Mouse (Mus musculus): Measurements from ENCODE around the gene Pak7. TPM values are rescaled to one million over a fixed set of nuclear protein-coding genes. Genes with fewer than 3 reads are reported as not detected.
"Not testable (repeated sequence)": the region's sequence is repeated elsewhere in the genome, so short reads cannot be mapped to it uniquely, and the experiment has no call there.

The Pak7 gene
- polyA plus RNA-seq, 1 experiment, result 14.6 TPM

DNA sequence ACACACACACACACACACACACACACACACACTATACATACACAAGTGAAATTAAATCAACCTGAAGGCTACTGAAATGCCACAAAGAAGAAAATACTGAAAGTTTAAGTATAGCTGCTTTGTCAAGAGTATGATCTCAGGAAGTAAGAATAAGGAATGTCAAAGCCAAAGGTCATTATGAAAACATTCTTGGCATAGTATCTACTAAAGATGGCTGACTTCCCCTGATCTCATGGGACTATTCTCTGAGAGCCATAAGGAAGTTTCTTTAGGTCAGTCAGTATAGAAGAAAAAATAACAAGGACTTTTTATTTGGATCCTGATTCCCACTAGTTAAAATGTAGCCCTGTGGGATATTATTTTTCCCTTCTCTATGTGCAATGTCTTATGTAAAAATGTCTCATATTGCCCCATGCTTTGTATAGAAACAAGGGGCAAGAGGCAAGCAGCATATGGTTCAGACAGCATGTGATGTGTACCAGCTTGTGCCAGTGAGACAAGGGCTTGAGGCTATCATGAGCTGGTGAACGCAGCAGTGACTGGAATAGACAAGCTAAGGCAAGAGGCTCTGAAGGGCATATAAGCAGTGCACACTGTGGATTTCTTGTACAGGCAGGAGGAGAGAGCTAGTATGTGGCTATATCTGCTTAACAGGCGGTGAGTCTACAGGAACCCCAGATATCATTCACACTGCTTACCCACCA lies 36.2 kb downstream of the Pak7 start:
- Histone ChIP-seq H3K27me3 (ENCODE audit: control insufficient read depth, insufficient read depth, low read length) (no peaks in the 10 kb centered on the region), H3K4me1 (ENCODE audit: control insufficient read depth, insufficient read depth, low read length) (peaks cover 3% of the 10 kb centered on the region), H3K27ac (ENCODE audit: insufficient read depth, low read length) (0 out of 2 replicates have a peak overlapping the region, but pooled peaks have one; percentile 13), H3K4me3 (replicated peaks; ENCODE audit: insufficient read depth, low read depth, low read length) (no peak overlapping the region)
- 44% methylated on average over 2 of the region's 2 CpGs for WGBS
- DNase-seq, result peak; percentile 22 to 50
- TF ChIP-seq CTCF (IDR thresholded peaks at IDR 0.05; ENCODE audit: borderline replicate concordance, insufficient read depth, low read depth, low read length), result no peak
- TF ChIP-seq POLR2A (IDR thresholded peaks at IDR 0.05; ENCODE audit: borderline replicate concordance, insufficient read depth, low read length), result no peak

DNA sequence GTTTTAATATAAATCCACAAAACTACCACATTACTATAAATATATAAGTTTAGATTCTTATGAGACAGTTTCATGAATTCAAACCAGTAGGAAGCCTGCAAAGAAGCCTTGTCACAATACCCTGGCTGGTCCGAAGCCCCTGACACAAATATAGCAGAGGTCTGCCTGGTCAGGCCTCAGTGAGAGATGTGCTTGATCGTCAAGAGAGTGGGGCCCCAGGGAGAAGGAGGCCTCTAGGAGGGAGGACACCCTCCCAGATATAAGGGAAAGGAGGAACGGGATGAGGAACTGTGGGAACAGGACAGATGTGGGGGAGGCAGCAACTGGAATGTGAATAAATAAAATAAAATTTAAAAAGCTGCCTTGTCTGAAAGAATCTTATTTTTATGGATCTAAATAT lies 37.3 kb downstream of the Pak7 start:
- H3K27me3 ChIP-seq (ENCODE audit: control insufficient read depth, insufficient read depth, low read length), result no peaks in the 10 kb centered on the region
- WGBS, result 78% methylated on average over 3 of the region's 3 CpGs
- no peak overlapping the region for H3K4me3 ChIP-seq (replicated peaks; ENCODE audit: insufficient read depth, low read depth, low read length)
- H3K4me1 ChIP-seq (ENCODE audit: control insufficient read depth, insufficient read depth, low read length), result peaks cover 3% of the 10 kb centered on the region
- no peak overlapping the region for H3K27ac ChIP-seq (ENCODE audit: insufficient read depth, low read length)
- TF ChIP-seq POLR2A (IDR thresholded peaks at IDR 0.05; ENCODE audit: borderline replicate concordance, insufficient read depth, low read length) (no peak), CTCF (IDR thresholded peaks at IDR 0.05; ENCODE audit: borderline replicate concordance, insufficient read depth, low read depth, low read length) (no peak)
- DNase-seq, result no peak

DNA sequence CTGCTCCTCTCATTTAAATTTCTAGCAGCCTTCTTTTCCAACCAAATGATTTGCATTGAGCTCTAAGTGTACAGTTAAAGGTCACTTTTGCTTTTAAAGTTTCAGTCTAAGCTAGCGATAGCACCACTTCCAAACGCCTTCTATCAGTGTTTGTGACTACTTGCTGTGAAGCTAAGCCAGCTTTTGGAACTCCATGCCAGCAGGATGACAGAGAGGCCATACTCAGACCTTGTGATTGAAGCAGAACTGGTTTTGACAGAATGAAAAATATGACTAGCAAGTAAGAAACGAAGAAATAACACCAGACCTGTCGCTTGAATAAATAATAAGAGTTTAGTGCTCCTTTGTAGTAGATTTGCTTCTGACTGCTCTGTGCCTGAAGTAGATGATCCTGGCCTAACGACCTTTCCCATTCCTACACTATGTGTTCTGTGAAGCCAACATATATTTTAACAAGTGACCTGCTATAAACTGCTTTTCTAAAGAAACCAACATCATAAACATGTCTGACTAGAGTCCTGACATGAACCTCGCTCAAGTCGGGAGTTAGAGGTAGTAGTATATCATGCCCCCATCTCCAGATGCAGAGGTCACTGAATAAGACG lies 38.0 kb downstream of the Pak7 start:
- TF ChIP-seq POLR2A (IDR thresholded peaks at IDR 0.05; ENCODE audit: borderline replicate concordance, insufficient read depth, low read length), result no peak
- TF ChIP-seq CTCF (IDR thresholded peaks at IDR 0.05; ENCODE audit: borderline replicate concordance, insufficient read depth, low read depth, low read length), result no peak
- WGBS, result 67% methylated on average over 8 of the region's 8 CpGs
- DNase-seq, result no peak
- no peaks in the 10 kb centered on the region for H3K27me3 ChIP-seq (ENCODE audit: control insufficient read depth, insufficient read depth, low read length)
- H3K27ac ChIP-seq (ENCODE audit: insufficient read depth, low read length), result no peak overlapping the region
- no peak overlapping the region for H3K4me3 ChIP-seq (replicated peaks; ENCODE audit: insufficient read depth, low read depth, low read length)
- H3K4me1 ChIP-seq (ENCODE audit: control insufficient read depth, insufficient read depth, low read length), result peaks cover 3% of the 10 kb centered on the region

DNA sequence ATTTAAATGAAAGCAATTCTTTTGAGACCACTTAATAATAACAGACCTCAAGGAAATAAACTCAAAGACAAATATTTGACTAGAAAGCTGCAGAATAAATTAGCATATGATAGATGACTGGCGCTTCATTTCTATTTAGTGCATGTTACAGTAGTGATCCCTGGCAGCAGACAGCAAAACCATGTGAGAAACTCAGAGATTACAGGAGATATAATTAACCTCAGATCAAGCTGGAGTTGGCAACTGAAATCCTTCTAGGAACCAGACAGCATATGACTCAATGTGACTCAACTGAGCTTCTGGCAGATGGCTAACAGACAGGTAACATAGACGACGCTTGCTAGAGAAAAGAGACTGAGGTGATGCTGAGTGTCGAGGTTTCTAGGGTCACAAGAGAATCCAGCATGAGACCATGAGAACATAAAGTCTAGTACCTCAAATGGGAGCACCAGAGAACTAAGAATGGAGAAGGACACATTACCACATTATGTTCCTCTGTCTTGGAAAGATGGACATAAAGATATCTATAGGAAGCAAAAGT lies 43.5 kb downstream of the Pak7 start:
- H3K4me1 ChIP-seq (ENCODE audit: control insufficient read depth, insufficient read depth, low read length); H3K4me3 ChIP-seq (replicated peaks; ENCODE audit: insufficient read depth, low read depth, low read length); H3K27ac ChIP-seq (ENCODE audit: insufficient read depth, low read length); H3K27me3 ChIP-seq (ENCODE audit: control insufficient read depth, insufficient read depth, low read length): not testable (repeated sequence)
- DNase-seq, result peak; percentile 22 to 67
- WGBS, result 13% methylated on average over 4 of the region's 4 CpGs

DNA sequence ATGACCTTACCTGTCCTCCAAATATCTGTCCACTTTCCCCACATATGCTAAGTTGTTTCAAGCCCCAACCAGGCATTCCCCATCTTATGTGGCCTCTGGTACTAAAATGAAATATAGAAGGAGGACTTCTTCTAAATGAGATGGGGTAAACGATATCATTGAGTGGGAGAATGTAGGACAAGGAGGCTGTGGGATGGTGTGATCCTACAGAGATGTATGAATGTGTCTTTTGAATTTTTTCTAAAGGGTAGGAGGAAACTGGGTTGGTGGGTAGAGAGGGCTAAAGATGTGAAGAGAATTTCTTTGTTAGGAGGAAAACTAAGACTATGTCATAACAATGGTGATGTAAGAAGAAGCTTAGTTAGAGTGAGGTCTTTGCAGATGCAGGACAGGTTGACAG lies 57.8 kb downstream of the Pak7 start:
- no peak for DNase-seq
- no peak overlapping the region for H3K27ac ChIP-seq (ENCODE audit: insufficient read depth, low read length)
- WGBS, result 85% methylated on average over 1 of the region's 1 CpGs
- H3K4me1 ChIP-seq (ENCODE audit: control insufficient read depth, insufficient read depth, low read length), result no peaks in the 10 kb centered on the region
- TF ChIP-seq CTCF (IDR thresholded peaks at IDR 0.05; ENCODE audit: borderline replicate concordance, insufficient read depth, low read depth, low read length) (no peak), POLR2A (IDR thresholded peaks at IDR 0.05; ENCODE audit: borderline replicate concordance, insufficient read depth, low read length) (no peak)
- no peak overlapping the region for H3K4me3 ChIP-seq (replicated peaks; ENCODE audit: insufficient read depth, low read depth, low read length)
- H3K27me3 ChIP-seq (ENCODE audit: control insufficient read depth, insufficient read depth, low read length), result no peaks in the 10 kb centered on the region

DNA sequence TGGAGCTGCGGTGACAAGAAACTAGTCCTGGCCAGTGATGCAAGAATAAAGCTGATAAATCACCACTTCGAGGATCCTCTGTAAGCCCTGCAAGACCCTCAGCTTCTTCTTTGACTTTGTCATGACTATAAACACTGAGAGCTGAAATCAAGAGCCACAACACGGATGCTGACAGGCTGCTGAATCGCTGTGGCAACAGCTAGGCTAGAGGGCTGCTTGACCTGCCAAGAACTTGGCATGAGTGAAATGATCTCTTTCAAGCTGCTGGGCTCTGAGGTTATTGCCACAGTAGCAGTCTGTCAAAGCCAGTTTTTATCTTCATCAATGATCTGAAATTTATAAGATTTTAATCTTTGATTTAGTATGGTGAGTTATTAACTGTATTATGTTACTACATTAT lies 62.1 kb downstream of the Pak7 start:
- WGBS, result 16% methylated on average over 4 of the region's 4 CpGs
- Histone ChIP-seq H3K27ac (ENCODE audit: insufficient read depth, low read length) (no peak overlapping the region), H3K27me3 (ENCODE audit: control insufficient read depth, insufficient read depth, low read length) (no peaks in the 10 kb centered on the region), H3K4me3 (replicated peaks; ENCODE audit: insufficient read depth, low read depth, low read length) (no peak overlapping the region), H3K4me1 (ENCODE audit: control insufficient read depth, insufficient read depth, low read length) (no peaks in the 10 kb centered on the region)
- DNase-seq, result peak; percentile 52 to 77
- TF ChIP-seq POLR2A (IDR thresholded peaks at IDR 0.05; ENCODE audit: borderline replicate concordance, insufficient read depth, low read length) (no peak), CTCF (IDR thresholded peaks at IDR 0.05; ENCODE audit: borderline replicate concordance, insufficient read depth, low read depth, low read length) (no peak)

DNA sequence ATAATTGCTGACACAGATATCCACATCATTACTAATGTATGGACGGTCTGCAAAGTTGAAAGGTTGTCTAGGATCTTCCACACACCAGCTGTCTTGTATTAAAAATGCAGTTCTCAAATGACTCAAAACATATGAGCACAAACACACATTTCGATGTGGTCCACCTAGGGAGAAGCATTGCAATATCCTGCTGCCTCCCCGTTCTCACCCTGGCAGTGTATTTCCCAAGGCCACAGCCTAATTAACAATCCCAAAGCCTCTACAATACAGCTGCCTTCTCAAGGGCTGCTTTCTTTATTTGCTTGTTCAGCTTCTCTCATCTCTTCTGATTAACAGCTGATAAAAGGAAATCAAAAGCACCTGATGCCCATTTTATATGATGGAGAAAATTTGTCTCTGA lies 78.5 kb downstream of the Pak7 start:
- no peaks in the 10 kb centered on the region for H3K27me3 ChIP-seq (ENCODE audit: control insufficient read depth, insufficient read depth, low read length)
- TF ChIP-seq CTCF (IDR thresholded peaks at IDR 0.05; ENCODE audit: borderline replicate concordance, insufficient read depth, low read depth, low read length) (no peak), POLR2A (IDR thresholded peaks at IDR 0.05; ENCODE audit: borderline replicate concordance, insufficient read depth, low read length) (no peak)
- 47% methylated on average over 3 of the region's 3 CpGs for WGBS
- H3K4me1 ChIP-seq (ENCODE audit: control insufficient read depth, insufficient read depth, low read length), result peaks cover 5% of the 10 kb centered on the region; the same call in 1 of the 2 replicates
- no peak for DNase-seq
- H3K27ac ChIP-seq (ENCODE audit: insufficient read depth, low read length), result peak overlapping the region; percentile 84
- no peak overlapping the region for H3K4me3 ChIP-seq (replicated peaks; ENCODE audit: insufficient read depth, low read depth, low read length)

DNA sequence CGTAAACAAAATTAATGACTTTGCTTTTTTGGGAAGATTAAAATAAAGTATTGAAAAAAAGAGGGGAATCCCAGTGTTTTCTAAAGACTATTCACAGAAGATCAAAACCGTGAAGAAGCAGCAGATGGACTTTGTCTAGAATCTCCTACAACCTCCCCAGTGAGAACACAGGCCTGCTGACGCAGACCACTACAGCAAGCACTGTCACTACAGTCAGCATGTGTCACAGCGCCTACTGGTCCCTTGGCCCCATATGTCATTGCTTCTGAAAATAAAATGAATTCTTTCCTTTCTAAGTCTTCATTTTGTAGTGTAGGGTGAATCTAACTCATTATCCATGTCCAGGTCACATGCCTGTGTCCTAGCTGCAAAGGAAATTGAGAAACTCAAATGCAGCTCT lies 79.0 kb downstream of the Pak7 start:
- peaks cover 5% of the 10 kb centered on the region; the same call in 1 of the 2 replicates for H3K4me1 ChIP-seq (ENCODE audit: control insufficient read depth, insufficient read depth, low read length)
- H3K4me3 ChIP-seq (replicated peaks; ENCODE audit: insufficient read depth, low read depth, low read length), result no peak overlapping the region
- no peaks in the 10 kb centered on the region for H3K27me3 ChIP-seq (ENCODE audit: control insufficient read depth, insufficient read depth, low read length)
- peak in 1 of 2 experiments; percentile 47 for DNase-seq
- 44% methylated on average over 4 of the region's 4 CpGs for WGBS
- no peak overlapping the region for H3K27ac ChIP-seq (ENCODE audit: insufficient read depth, low read length)
- TF ChIP-seq CTCF (IDR thresholded peaks at IDR 0.05; ENCODE audit: borderline replicate concordance, insufficient read depth, low read depth, low read length), result no peak
- TF ChIP-seq POLR2A (IDR thresholded peaks at IDR 0.05; ENCODE audit: borderline replicate concordance, insufficient read depth, low read length), result no peak
